Mouse (Mus musculus) erythroblast, adult 5-6 weeks (primary cell): ENCODE measurements around the gene Crybg3. TPM values are rescaled to one million over a fixed set of nuclear protein-coding genes. Genes with fewer than 3 reads are reported as not detected.

Source experiments
- ATAC-seq: replicated peaks from 2 replicates; pipeline ENCODE4 v1.8.0; 2016; ENCODE audit warnings: moderate number of reproducible peaks, mild to moderate bottlenecking, moderate TSS enrichment, inconsistent platforms; ENCODE audit not compliant: poor library complexity, low FRiP score, severe bottlenecking
- total RNA-seq, 2 experiments: library from RNA; stranded (forward) in 1 of 2; stranded (reverse) in 1 of 2; fragments of 150-400 nt in 1 of 2; fragments of 200-764, 138-1000 nt in 1 of 2; gene quantifications; 2 replicates each; pipeline versions ENCODE4 v1.2.3 to v1.2.4; 2015 to 2017; ENCODE audit warnings: low replicate concordance in 2 of 2

The Crybg3 gene
- total RNA-seq (2015; ENCODE audit: low replicate concordance), result 5.4 and 5.6 TPM in 2 replicates
- total RNA-seq (2017; ENCODE audit: low replicate concordance), result 2.8 and 4.5 TPM in 2 replicates

- no peak for ATAC-seq
Measured at GRCm38 (mm10) chr16:59600311-59601251, at the start of gene Crybg3. Crybg3 (minus strand) TSS chr16:59600979.

GRCm38 (mm10) chr16:59643766-59644165 is 43.0 kb upstream of the Crybg3 start:
- ATAC-seq, result no peak

GRCm38 (mm10) chr16:59639985-59640384 is 39.2 kb upstream of the Crybg3 start:
- ATAC-seq, result no peak

GRCm38 (mm10) chr16:59639102-59639691 is 38.4 kb upstream of the Crybg3 start, which contains the start of gene Arl6:
Arl6 (minus strand) TSS chr16:59639391.
- ATAC-seq, result peak; percentile 95

GRCm38 (mm10) chr16:59634598-59634997 is 33.8 kb upstream of the Crybg3 start:
- ATAC-seq, result no peak

- ATAC-seq, result no peak
Measured at GRCm38 (mm10) chr16:59621554-59621953, 20.8 kb upstream of the Crybg3 start.

- no peak for ATAC-seq
Measured at GRCm38 (mm10) chr16:59617167-59617566, 16.4 kb upstream of the Crybg3 start.

- ATAC-seq, result no peak
Measured at GRCm38 (mm10) chr16:59615675-59616074, 14.9 kb upstream of the Crybg3 start.

- no peak for ATAC-seq
Measured at GRCm38 (mm10) chr16:59610750-59611149, 10.0 kb upstream of the Crybg3 start.

GRCm38 (mm10) chr16:59604078-59604781 is 3.5 kb upstream of the Crybg3 start:
- no peak for ATAC-seq

GRCm38 (mm10) chr16:59599411-59600265 is 1.1 kb downstream of the Crybg3 start:
- no peak for ATAC-seq

GRCm38 (mm10) chr16:59598997-59599396 is 1.8 kb downstream of the Crybg3 start:
- no peak for ATAC-seq

GRCm38 (mm10) chr16:59597256-59597655 is 3.5 kb downstream of the Crybg3 start:
- ATAC-seq, result no peak

GRCm38 (mm10) chr16:59594714-59595113 is 6.1 kb downstream of the Crybg3 start:
- no peak for ATAC-seq

GRCm38 (mm10) chr16:59590790-59591189 is 10.0 kb downstream of the Crybg3 start:
- ATAC-seq, result no peak

- no peak for ATAC-seq
Measured at GRCm38 (mm10) chr16:59588351-59589025, 12.3 kb downstream of the Crybg3 start.

- ATAC-seq, result no peak
Measured at GRCm38 (mm10) chr16:59587816-59588215, 13.0 kb downstream of the Crybg3 start.

- no peak for ATAC-seq
Measured at GRCm38 (mm10) chr16:59586911-59587310, 13.9 kb downstream of the Crybg3 start.

- no peak for ATAC-seq
Measured at GRCm38 (mm10) chr16:59586276-59586675, 14.5 kb downstream of the Crybg3 start.
